ENCODE assay signal across 19 mouse cellular contexts in the genomic region with DNA sequence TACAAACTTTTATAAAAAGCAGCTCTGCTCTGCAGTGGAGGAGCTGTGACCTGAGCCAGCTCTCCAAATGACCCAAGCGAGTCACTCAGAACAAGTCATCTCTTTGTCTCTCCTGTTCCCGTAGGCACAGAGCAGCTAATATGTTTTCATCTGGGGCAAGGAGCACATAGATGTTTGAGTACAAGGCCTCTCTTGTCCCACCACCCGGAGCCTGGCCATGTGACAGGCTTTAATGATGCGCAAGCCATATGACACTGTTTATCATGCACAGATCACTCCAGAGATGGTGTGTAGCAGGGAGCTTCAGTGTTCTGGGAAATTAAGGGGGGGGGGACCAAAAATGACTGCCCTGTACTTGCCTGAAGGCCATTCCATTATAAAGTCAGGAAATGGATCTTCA.
DNase-seq lines count a peak whose midpoint lies in the region; ATAC-seq and TF ChIP-seq lines count a peak whose summit lies in the region.
"Had no signal": no experiment of that assay in that cellular context is flagged by ENCODE, and none has a peak within 500 bp of the region (broad histone marks: within the 10 kb centered on the region; RNA-seq: fewer than 3 reads in every experiment).

No protein-coding gene starts in this region.

- no peak overlapping the region for H3K9ac ChIP-seq in heart, embryonic 11.5 days (ENCODE audit: low read depth, low read length)
- H3K9ac ChIP-seq in embryonic facial prominence, embryonic 14.5 days (ENCODE audit: low read depth, low read length), result no peak overlapping the region
- H3K9ac ChIP-seq in hindbrain, postnatal 0 days (replicated peaks; ENCODE audit: low read length), result no peak overlapping the region
- H3K9ac ChIP-seq in intestine, embryonic 16.5 days (ENCODE audit: low read depth, low read length), result no peak overlapping the region
- H3K9ac ChIP-seq: hindbrain, embryonic 15.5 days had no signal

- H3K27me3 ChIP-seq in heart, embryonic 11.5 days (ENCODE audit: control insufficient read depth, insufficient read depth, low read length), result no peaks in the 10 kb centered on the region
- no peaks in the 10 kb centered on the region for H3K27me3 ChIP-seq in embryonic facial prominence, embryonic 14.5 days (replicated peaks; ENCODE audit: control insufficient read depth, insufficient read depth, low read length)
- H3K27me3 ChIP-seq in hindbrain, postnatal 0 days (ENCODE audit: insufficient read depth, low read length), result no peaks in the 10 kb centered on the region
- H3K27me3 ChIP-seq in intestine, embryonic 16.5 days (replicated peaks; ENCODE audit: control insufficient read depth, insufficient read depth, low read length), result no peaks in the 10 kb centered on the region
- H3K27me3 ChIP-seq: hindbrain, embryonic 15.5 days had no signal

- DNase-seq in heart, adult 11 months, result peak; percentile 27
- peak; percentile 69 for DNase-seq in Muller cell, postnatal 12 days (ENCODE audit: inconsistent ontology term)
- DNase-seq in embryonic facial prominence, embryonic 14.5 days (ENCODE audit: low spot score), result peak; percentile 56
- peak; percentile 40 for DNase-seq in hindbrain, postnatal 0 days (ENCODE audit: low spot score)
- DNase-seq in kidney, postnatal 25 days, result no peak
- no peak for DNase-seq in lung, postnatal 14 days
- DNase-seq: adrenal gland, postnatal 25 days; cerebellum, adult 9-10 months; gastrocnemius, postnatal 10 days; heart, adult 2 months; kidney, adult 18-20 months; kidney, postnatal 4 days; liver; lung, adult 18-20 months; right cerebral cortex, adult 18-20 months had no signal

- no peak overlapping the region for H3K4me2 ChIP-seq in heart, embryonic 11.5 days
- no peak overlapping the region for H3K4me2 ChIP-seq in embryonic facial prominence, embryonic 14.5 days (ENCODE audit: low read depth, low read length)
- H3K4me2 ChIP-seq in hindbrain, postnatal 0 days (ENCODE audit: low read depth, low read length), result no peak overlapping the region
- H3K4me2 ChIP-seq in intestine, embryonic 16.5 days (ENCODE audit: low read depth, low read length), result no peak overlapping the region
- H3K4me2 ChIP-seq: hindbrain, embryonic 15.5 days had no signal

- no peak overlapping the region for H3K27ac ChIP-seq in heart, embryonic 11.5 days (ENCODE audit: low read depth, low read length)
- no peak overlapping the region; the same call in 1 of the 2 replicates for H3K27ac ChIP-seq in embryonic facial prominence, embryonic 14.5 days (replicated peaks; ENCODE audit: low read depth, low read length)
- no peak overlapping the region; the same call in 1 of the 2 replicates for H3K27ac ChIP-seq in hindbrain, postnatal 0 days
- H3K27ac ChIP-seq in intestine, embryonic 16.5 days (ENCODE audit: low read length), result no peak overlapping the region
- H3K27ac ChIP-seq: heart, adult 2 months; hindbrain, embryonic 15.5 days; macrophage had no signal

- ATAC-seq in heart, embryonic 11.5 days (replicated peaks; ENCODE audit: insufficient number of reproducible peaks, low FRiP score, low TSS enrichment), result no peak
- ATAC-seq in embryonic facial prominence, embryonic 14.5 days (ENCODE audit: low read depth), result no peak; the same call in 1 of the 2 replicates
- peak; percentile 71 for ATAC-seq in hindbrain, postnatal 0 days
- no peak; the same call in 1 of the 2 replicates for ATAC-seq in intestine, embryonic 16.5 days

- no peaks in the 10 kb centered on the region for H3K9me3 ChIP-seq in heart, embryonic 11.5 days (replicated peaks; ENCODE audit: control insufficient read depth, low read length)
- H3K9me3 ChIP-seq in embryonic facial prominence, embryonic 14.5 days (ENCODE audit: control insufficient read depth, low read length), result no peaks in the 10 kb centered on the region
- no peaks in the 10 kb centered on the region for H3K9me3 ChIP-seq in hindbrain, postnatal 0 days (ENCODE audit: low read length)
- no peaks in the 10 kb centered on the region for H3K9me3 ChIP-seq in intestine, embryonic 16.5 days (ENCODE audit: control insufficient read depth, low read length)
- H3K9me3 ChIP-seq: hindbrain, embryonic 15.5 days had no signal

- TF ChIP-seq CTCF in hindbrain, postnatal 0 days (IDR thresholded peaks at IDR 0.05; ENCODE audit: low read depth), result no peak

- peaks cover 20% of the 10 kb centered on the region for H3K4me1 ChIP-seq in heart, embryonic 11.5 days (ENCODE audit: control insufficient read depth, insufficient read depth, low read length)
- peaks cover 6% of the 10 kb centered on the region; the same call in 1 of the 2 replicates for H3K4me1 ChIP-seq in embryonic facial prominence, embryonic 14.5 days (ENCODE audit: control insufficient read depth, insufficient read depth, low read length)
- H3K4me1 ChIP-seq in hindbrain, postnatal 0 days (ENCODE audit: insufficient read depth, low read length), result no peaks in the 10 kb centered on the region; the same call in 1 of the 2 replicates
- H3K4me1 ChIP-seq in intestine, embryonic 16.5 days (ENCODE audit: control insufficient read depth, insufficient read depth, low read length), result no peaks in the 10 kb centered on the region

- 59% methylated on average over 4 of the region's 4 CpGs for WGBS in heart, embryonic 11.5 days (ENCODE audit: insufficient replicate concordance)
- 35% methylated on average over 4 of the region's 4 CpGs for WGBS in embryonic facial prominence, embryonic 14.5 days
- 40% methylated on average over 4 of the region's 4 CpGs for WGBS in hindbrain, postnatal 0 days
- WGBS in intestine, embryonic 16.5 days, result 65% methylated on average over 4 of the region's 4 CpGs

- no peak overlapping the region for H3K4me3 ChIP-seq in heart, embryonic 11.5 days (ENCODE audit: low read depth, low read length)
- no peak overlapping the region for H3K4me3 ChIP-seq in embryonic facial prominence, embryonic 14.5 days (ENCODE audit: low read depth, low read length)
- H3K4me3 ChIP-seq in hindbrain, postnatal 0 days (ENCODE audit: low read length), result no peak overlapping the region
- no peak overlapping the region for H3K4me3 ChIP-seq in intestine, embryonic 16.5 days (ENCODE audit: low read length)
- H3K4me3 ChIP-seq: heart, adult 2 months; hindbrain, embryonic 15.5 days had no signal

- H3K36me3 ChIP-seq in heart, embryonic 11.5 days (ENCODE audit: control insufficient read depth, insufficient read depth, low read length), result no peaks in the 10 kb centered on the region
- no peaks in the 10 kb centered on the region for H3K36me3 ChIP-seq in embryonic facial prominence, embryonic 14.5 days (ENCODE audit: control insufficient read depth, insufficient read depth, low read length)
- H3K36me3 ChIP-seq in hindbrain, postnatal 0 days (ENCODE audit: insufficient read depth, low read length), result no peaks in the 10 kb centered on the region
- H3K36me3 ChIP-seq in intestine, embryonic 16.5 days (ENCODE audit: control insufficient read depth, insufficient read depth, low read length), result no peaks in the 10 kb centered on the region
- H3K36me3 ChIP-seq: hindbrain, embryonic 15.5 days had no signal

Comparison
In these comparisons a context has a peak if more than half of its experiments do, and no peak if none do; other contexts are left out.
1. DNase-seq: peak in heart, adult 11 months (single experiment), Muller cell, postnatal 12 days (single experiment), embryonic facial prominence, embryonic 14.5 days (single experiment) and hindbrain, postnatal 0 days (single experiment); none in kidney, postnatal 25 days (0 of 2) and lung, postnatal 14 days (single experiment).